Mouse (Mus musculus): Measurements from ENCODE around the gene Stab2. TPM values are rescaled to one million over a fixed set of nuclear protein-coding genes. Genes with fewer than 3 reads are reported as not detected.

Stab2 gene
- total RNA-seq, 2 experiments from 2014 or later = 0.27 to 0.49 TPM

DNA sequence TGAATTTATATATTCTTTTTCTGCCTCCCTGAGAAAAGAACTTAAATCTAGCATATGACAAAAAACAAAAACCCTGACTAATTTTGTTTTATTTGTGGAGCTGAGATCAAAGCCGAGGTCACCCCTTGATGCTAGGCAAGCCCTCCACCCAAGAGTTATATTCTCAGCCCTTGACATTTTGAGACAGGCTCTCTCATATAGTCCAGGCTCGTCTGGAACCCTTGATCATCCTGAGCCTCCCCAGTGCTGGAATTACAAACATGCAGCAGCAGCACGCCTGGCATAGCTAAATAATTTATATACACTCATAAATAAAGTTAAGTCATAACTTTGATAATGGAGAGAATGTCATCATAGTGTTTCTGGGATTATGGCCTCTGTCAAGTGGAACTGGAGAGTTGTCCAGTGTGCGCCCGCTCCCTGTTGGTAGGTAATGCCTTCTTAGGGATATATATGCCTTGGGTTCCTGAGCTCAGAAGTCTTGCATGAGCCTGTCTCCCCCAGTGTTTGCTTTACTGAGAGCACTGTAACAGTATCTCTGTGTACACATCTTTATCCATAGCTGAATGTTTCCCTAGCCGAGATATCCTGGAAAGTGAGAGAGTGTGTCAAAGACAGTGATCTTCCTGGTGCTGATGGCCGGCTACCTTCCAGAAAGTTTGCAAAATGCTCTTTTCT is 216.2 kb downstream of the Stab2 start:
- DNase-seq (ENCODE audit: low spot score in 2 of 2) = no peak

Other genes starting within 250 kb of the Stab2 start
- gene Gm49358, start 244.1 kb downstream of the Stab2 start, total RNA-seq (2021) = 1 to 10 TPM; 4.6 to 6.6 TPM
- 10 to 100 TPM; 11.2 to 11.3 TPM for gene Nt5dc3, start 229.0 kb downstream of the Stab2 start, total RNA-seq (2021)
- gene 1700113H08Rik, start 50.0 kb upstream of the Stab2 start, total RNA-seq (2021) = not detected

All from gastrocnemius, postnatal 4 days (tissue).